Mouse (Mus musculus): ENCODE measurements at regions not wholly inside any gene's neighbourhood (a gene's known extent, or its start where the extent isn't known, plus 50 kb on each side); places are given as distances from the start of the nearest gene placed in this dataset.

DNA sequence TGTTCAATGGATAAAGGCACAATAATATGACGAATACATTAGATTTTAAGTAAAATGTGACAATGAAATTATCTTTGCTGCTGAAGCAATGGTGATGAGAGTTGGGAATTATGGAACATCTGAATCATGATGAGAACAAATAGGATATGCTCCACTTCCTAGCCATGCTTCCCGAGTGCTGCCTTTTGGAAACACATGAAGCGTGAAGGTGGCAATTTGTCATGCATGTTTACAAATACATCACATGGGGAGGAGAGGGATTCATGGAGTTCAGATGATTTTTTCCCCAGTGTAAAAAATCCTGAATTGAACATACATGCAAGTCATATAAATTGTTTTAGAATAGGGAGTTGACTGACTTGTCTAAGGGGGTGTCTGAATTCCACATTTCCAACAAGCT lies 54.6 kb upstream of the Htr1f start:
- H3K36me3 ChIP-seq (ENCODE audit: poor library complexity, severe bottlenecking), result no peaks in the 10 kb centered on the region
- no peak overlapping the region for H3K9ac ChIP-seq
- no peaks in the 10 kb centered on the region for H3K27me3 ChIP-seq
- H3K9me3 ChIP-seq (replicated peaks), result no peaks in the 10 kb centered on the region
- WGBS, result 60% methylated on average over 3 of the region's 3 CpGs
- H3K27ac ChIP-seq, result no peak overlapping the region
- no peak overlapping the region for H3K4me2 ChIP-seq
- H3K4me1 ChIP-seq, result no peaks in the 10 kb centered on the region
- H3K4me3 ChIP-seq, result no peak overlapping the region
- no peak for ATAC-seq

DNA sequence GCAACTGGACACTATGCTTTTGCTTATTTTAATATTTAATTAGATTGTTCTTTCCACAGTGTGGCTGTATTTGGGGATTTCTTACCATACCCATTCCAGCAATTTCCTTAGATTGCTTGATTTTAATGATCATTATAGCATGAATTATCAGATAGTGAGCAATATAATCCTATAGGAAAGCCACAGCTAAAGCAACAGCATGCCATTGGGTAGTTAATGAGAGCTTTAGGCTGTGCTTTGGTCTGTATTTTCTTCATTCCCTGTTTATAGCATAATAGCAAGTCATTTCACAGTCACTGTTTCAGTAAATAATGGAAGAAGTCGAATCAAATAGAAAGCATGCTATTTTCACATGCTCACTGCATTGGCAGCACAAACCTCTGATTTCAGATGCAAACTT lies 49.9 kb upstream of the Htr1f start:
- WGBS, result 72% methylated on average over 1 of the region's 1 CpGs
- H3K9me3 ChIP-seq (replicated peaks), result no peaks in the 10 kb centered on the region
- no peak for ATAC-seq
- no peaks in the 10 kb centered on the region for H3K36me3 ChIP-seq (ENCODE audit: poor library complexity, severe bottlenecking)
- H3K4me2 ChIP-seq, result no peak overlapping the region
- no peak overlapping the region for H3K9ac ChIP-seq
- H3K4me1 ChIP-seq, result no peaks in the 10 kb centered on the region
- H3K27ac ChIP-seq, result no peak overlapping the region
- no peaks in the 10 kb centered on the region for H3K27me3 ChIP-seq
- no peak overlapping the region for H3K4me3 ChIP-seq
